Mouse (Mus musculus): ENCODE measurements around the gene Gprc5d.

Gprc5d gene

GRCm38 (mm10) chr6:135135735-135136134, 17.7 kb upstream of the Gprc5d start:
- DNase-seq (ENCODE audit: low spot score), result no peak

GRCm38 (mm10) chr6:135133486-135133885, 15.4 kb upstream of the Gprc5d start:
- no peak for DNase-seq (ENCODE audit: low spot score)

GRCm38 (mm10) chr6:135133086-135133485, 15.0 kb upstream of the Gprc5d start:
- DNase-seq (ENCODE audit: low spot score), result no peak

GRCm38 (mm10) chr6:135124755-135125380, 6.8 kb upstream of the Gprc5d start:
- DNase-seq (ENCODE audit: low spot score), result peak; percentile 24

GRCm38 (mm10) chr6:135116479-135116878, 1.6 kb downstream of the Gprc5d start:
- no peak for DNase-seq (ENCODE audit: low spot score)

- peak; percentile 20 for DNase-seq (ENCODE audit: low spot score)
These were observed 5.0 kb downstream of the Gprc5d start for GRCm38 (mm10) chr6:135113114-135113436.

GRCm38 (mm10) chr6:135112411-135113113, 5.5 kb downstream of the Gprc5d start:
- no peak for DNase-seq (ENCODE audit: low spot score)

GRCm38 (mm10) chr6:135107014-135107413, 11.1 kb downstream of the Gprc5d start:
- DNase-seq (ENCODE audit: low spot score), result no peak

GRCm38 (mm10) chr6:135102736-135103303, 15.3 kb downstream of the Gprc5d start:
- DNase-seq (ENCODE audit: low spot score), result no peak

- DNase-seq (ENCODE audit: low spot score), result no peak
These were observed 17.2 kb downstream of the Gprc5d start for GRCm38 (mm10) chr6:135100787-135101472.

- DNase-seq (ENCODE audit: low spot score), result no peak
These were observed 25.1 kb downstream of the Gprc5d start for GRCm38 (mm10) chr6:135092798-135093470.

GRCm38 (mm10) chr6:135090661-135091060, 27.4 kb downstream of the Gprc5d start:
- DNase-seq (ENCODE audit: low spot score), result no peak

- peak; percentile 55 for DNase-seq (ENCODE audit: low spot score)
These were observed 28.3 kb downstream of the Gprc5d start for GRCm38 (mm10) chr6:135089786-135090185.

GRCm38 (mm10) chr6:135087721-135088451, 30.2 kb downstream of the Gprc5d start:
- DNase-seq (ENCODE audit: low spot score), result peak; percentile 94

- DNase-seq (ENCODE audit: low spot score), result no peak
These were observed 32.4 kb downstream of the Gprc5d start for GRCm38 (mm10) chr6:135085703-135086102.

- DNase-seq (ENCODE audit: low spot score), result no peak
These were observed 34.0 kb downstream of the Gprc5d start for GRCm38 (mm10) chr6:135083991-135084502.

GRCm38 (mm10) chr6:135078420-135078819, 39.7 kb downstream of the Gprc5d start:
- no peak for DNase-seq (ENCODE audit: low spot score)

- DNase-seq (ENCODE audit: low spot score), result no peak
These were observed 41.9 kb downstream of the Gprc5d start for GRCm38 (mm10) chr6:135076202-135076601.

- no peak for DNase-seq (ENCODE audit: low spot score)
These were observed 43.6 kb downstream of the Gprc5d start for GRCm38 (mm10) chr6:135074405-135074947.

GRCm38 (mm10) chr6:135070347-135070746, 47.7 kb downstream of the Gprc5d start:
- DNase-seq (ENCODE audit: low spot score), result no peak

- DNase-seq (ENCODE audit: low spot score), result no peak
These were observed 48.2 kb downstream of the Gprc5d start for GRCm38 (mm10) chr6:135069856-135070255.
